Mouse (Mus musculus): ENCODE results near the gene Rundc1.
"Not testable (repeated sequence)": the region's sequence is repeated elsewhere in the genome, so short reads cannot be mapped to it uniquely, and the experiment has no call there.

Gene Rundc1

DNA sequence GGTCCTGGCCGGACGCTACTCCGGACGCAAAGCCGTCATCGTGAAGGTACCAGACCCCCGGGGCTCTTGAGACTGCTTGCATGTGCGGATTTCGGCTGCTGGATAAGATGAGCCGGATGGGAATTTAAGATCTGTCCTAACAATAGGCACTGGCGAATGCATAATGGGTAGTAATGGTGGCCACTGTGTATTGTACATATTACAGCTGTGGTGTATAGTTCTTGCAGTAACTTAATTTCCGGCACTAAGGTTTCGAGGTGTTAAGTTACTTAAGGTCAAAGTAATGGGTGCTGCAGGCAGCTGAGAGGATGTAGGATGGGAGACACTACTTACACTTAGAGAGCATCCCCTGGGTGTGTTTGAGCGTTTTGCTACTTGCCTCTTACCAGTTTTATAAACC, 17.9 kb downstream of the Rundc1 start:
- in situ Hi-C loops (cut with MboI, MseI): no loop called here

DNA sequence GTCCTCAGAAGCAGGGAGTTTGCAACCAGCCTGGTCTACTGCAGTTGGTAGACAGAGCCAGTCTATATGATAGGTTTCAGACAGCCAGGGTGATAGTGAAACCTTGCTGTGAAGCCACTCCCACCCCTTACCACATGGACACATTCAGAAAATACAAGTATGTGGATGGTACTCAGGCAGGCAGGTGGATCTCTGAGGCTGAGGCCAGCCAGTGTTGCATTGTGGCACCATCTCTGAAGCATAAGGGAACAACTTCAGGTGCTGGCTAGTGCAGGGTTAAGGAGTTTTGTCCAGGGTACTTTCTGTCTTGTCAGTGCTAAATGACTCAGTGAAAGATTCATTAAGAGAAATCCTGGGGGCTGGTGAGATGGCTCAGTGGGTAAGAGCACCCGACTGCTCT, 21.4 kb downstream of the Rundc1 start:
- in situ Hi-C loops (cut with MboI, MseI): no loop called here

GRCm38 (mm10) chr11:101446860-101447259, 22.0 kb downstream of the Rundc1 start:
- in situ Hi-C loops (cut with MboI, MseI): not testable (repeated sequence)

- in situ Hi-C loops (cut with MboI, MseI): no loop called here
These were observed 22.9 kb downstream of the Rundc1 start for GRCm38 (mm10) chr11:101447786-101448185.

DNA sequence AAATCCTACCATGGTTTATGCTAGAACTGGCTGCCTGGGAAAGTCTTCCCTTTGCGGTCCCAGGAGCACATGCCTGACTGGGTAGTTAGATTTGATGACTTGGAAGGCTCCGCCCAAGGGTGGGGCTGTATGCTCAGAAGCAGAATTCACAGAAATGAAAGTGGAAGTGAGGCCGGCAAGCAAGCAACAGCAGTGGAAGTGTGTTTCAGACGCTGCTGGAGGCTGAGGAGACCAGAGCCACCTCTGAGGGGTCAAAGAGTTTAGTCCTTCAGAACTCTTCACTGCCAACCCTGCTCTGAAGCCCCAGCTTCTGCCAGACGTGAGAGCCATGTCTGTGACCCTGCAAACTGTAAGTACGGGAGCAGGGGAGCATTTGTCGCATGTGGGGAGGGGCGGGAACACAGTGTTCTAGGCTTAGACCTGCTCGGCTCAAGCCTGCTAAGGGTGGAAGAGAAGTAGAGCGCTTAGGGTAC, 23.4 kb downstream of the Rundc1 start, which contains the start of gene Ifi35:
TSS of gene Ifi35 (plus strand) at position 134 of the 473 bp plus-strand sequence.
- in situ Hi-C loops (cut with MboI, MseI): no loop called here

DNA sequence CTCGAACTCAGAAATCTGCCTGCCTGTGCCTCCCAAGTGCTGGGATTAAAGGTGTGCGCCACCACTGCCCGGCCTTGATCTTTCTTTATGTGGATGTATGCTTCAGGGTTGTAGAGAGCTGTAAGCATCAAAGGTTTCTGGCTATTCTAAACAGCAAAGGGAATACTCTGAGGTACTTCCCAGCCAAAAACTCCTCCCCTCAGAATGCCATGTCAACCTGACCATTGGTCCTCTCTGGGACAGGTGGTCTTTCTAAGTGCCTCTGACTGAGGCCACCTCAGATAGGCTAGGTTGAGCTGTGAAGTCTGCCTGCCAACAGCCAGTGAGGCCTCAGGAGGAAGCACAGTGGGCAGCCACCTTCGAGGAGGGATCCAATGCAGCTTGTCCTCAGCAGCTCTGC, 24.0 kb downstream of the Rundc1 start:
- in situ Hi-C loops (cut with MboI, MseI): no loop called here

GRCm38 (mm10) chr11:101449596-101449995, 24.7 kb downstream of the Rundc1 start:
- in situ Hi-C loops (cut with MboI, MseI): not testable (repeated sequence)

DNA sequence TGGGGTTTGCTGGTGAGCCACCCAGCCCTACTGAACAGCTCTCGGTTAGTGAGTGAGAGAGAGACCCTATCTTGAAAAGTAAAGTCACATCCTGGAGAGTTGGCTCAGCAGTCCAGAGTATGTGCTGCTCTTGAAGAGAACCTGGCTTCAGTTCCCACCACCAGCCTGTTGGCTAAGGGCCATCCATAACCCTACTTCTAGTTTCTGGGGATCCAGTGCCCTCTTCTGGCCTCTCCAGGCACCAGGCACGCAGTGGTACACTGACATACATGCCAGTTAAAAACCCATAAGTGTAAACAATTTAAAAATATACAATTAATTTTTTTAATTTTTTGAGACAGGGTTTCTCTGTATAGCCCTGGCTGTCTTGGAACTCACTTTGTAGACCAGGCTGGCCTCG, 25.5 kb downstream of the Rundc1 start:
- in situ Hi-C loops (cut with MboI, MseI): no loop called here

DNA sequence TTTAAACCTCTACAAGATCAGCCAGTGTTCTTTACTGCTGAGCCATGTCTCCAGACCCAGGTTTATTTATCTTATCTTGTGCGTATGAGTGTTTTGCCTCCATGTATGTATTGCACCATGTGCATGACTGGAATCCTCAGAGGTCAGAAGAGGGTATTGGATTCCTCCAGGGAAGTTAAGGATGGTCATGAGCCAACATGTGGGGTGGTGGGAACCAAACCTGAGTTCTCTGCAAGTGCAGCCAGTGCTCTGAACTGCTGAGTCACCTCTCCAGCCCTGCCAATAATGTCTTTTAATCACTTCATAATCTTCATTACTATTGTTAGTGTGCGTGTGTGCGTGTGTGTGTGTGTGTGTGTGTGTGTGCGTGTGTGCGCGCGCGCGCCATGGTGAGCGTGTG, 26.7 kb downstream of the Rundc1 start:
- in situ Hi-C loops (cut with MboI, MseI): no loop called here

- in situ Hi-C loops (cut with MboI, MseI): no loop called here
These were observed 27.3 kb downstream of the Rundc1 start for GRCm38 (mm10) chr11:101452093-101452774.

DNA sequence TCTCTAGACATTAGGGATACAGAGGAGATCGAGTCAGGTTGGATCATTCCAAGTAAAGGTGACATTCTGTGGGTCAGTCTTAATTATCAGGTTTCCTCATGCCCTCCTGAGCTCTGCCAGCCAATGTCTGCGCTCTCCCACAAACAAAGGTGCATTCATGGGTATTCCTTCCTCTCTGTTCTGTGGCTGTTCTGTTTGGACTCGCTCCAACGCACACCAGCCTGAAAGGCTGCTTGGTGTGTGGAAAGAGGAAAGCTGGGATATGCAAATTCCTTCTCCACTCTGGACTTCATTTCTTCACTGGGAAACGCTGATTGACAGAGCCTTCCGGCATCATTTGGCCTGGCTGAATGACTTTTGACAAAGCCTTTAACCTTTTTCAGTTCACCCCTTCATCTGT, 29.8 kb downstream of the Rundc1 start:
- in situ Hi-C loops (cut with MboI, MseI): no loop called here

DNA sequence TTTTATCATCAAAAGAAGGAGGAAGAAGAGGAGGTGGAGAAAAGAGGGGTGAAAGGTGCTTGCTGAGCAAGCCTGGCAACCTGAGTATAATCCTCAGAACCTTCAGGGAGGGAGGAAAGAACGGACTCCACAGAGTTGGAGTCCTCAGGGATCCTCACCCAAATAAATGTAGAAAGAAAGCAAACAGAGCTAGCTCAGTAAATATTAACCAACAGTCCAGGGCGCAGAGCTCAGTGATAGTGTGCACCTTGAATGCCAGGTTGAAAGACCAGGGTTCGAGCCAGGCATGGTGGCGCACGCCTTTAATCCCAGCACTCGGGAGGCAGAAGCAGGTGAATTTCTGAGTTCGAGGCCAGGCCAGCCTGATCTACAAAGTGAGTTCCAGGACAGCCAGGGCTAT, 30.7 kb downstream of the Rundc1 start:
- in situ Hi-C loops (cut with MboI, MseI): no loop called here

DNA sequence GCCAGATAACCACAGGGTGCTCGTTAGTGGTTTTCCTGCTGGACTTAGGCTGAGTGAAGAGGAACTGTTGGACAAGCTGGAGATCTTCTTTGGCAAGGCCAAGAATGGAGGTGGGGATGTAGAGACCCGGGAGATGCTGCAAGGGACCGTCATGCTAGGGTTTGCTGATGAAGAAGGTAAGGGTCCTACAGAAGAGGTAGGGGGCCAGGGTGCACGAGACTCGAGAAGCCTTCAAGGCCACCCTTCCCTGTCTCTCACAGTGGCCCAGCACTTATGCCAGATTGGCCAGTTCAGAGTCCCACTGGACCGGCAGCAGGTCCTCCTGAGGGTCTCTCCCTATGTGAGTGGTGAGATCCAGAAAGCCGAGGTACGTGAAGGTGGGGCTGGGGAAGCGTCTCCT, 32.7 kb downstream of the Rundc1 start:
- in situ Hi-C loops (cut with MboI, MseI): no loop called here

- in situ Hi-C loops (cut with MboI, MseI): no loop called here
These were observed 33.3 kb downstream of the Rundc1 start for GRCm38 (mm10) chr11:101458217-101458616.

DNA sequence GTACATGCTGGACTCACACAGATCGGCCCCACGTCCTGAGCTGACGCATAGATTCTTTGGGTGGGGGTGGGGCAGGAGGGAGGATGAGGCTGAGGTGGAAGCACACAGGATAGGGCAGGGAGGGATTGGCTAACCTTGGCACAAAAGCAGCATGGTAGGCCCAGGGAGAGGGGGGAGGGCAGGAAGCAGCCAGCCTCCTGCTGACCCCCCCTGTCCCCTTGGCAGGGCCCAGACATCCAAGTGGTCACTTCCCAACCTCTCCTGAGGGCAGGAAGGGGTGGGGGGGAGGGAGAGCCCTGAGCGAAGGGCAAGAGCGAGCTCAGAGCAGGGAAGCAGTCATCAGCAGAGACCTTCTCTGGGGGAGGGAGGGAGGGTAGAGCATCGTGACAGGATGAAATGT, 34.8 kb downstream of the Rundc1 start:
- in situ Hi-C loops (cut with MboI, MseI): no loop called here

DNA sequence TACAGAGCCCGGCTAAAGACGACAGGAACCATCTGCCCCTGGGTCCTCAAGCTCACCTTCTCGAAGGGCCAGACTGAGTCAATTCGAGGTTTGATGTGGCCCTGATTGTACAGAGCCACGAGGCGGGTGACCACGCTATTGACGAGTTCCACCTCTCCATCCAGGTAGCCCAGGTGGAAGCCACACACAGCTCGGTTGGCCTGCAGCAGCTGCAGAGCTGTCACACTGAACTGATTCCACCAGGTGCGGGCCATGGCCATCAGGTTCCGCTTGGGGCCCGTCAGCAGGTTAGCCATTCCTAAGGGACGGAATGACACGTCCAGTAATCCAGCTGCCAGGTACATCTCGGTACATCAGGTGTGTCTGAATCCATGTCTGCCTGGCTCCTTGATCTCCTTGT, 35.4 kb downstream of the Rundc1 start:
- in situ Hi-C loops (cut with MboI, MseI): no loop called here

DNA sequence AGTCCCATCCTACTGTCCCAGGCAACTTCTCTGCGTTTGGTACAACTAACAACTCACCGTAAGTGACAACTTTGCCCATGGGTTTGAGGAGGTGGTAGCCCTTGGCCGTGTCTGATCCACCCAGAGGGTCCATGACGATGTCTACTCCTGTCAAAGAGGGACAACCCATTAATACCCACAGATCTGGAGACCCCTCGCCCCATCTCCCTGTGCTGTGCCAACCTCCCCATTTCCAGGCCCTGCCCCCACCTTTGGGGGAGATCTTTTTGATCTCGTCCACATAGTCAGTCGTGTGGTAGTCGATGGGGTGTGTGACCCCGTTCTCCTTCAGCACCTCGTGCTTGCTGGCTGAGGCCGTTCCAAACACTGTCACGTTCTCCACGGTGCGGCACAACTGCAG, 37.3 kb downstream of the Rundc1 start:
- in situ Hi-C loops (cut with MboI, MseI): no loop called here

GRCm38 (mm10) chr11:101462583-101463440, 37.9 kb downstream of the Rundc1 start:
- in situ Hi-C loops (cut with MboI, MseI): no loop called here

- in situ Hi-C loops (cut with MboI, MseI): no loop called here
These were observed 39.6 kb downstream of the Rundc1 start, which contains the start of gene Rnd2 for GRCm38 (mm10) chr11:101464211-101465100. Gene Rnd2, plus strand, starts transcription at chr11:101464999.

DNA sequence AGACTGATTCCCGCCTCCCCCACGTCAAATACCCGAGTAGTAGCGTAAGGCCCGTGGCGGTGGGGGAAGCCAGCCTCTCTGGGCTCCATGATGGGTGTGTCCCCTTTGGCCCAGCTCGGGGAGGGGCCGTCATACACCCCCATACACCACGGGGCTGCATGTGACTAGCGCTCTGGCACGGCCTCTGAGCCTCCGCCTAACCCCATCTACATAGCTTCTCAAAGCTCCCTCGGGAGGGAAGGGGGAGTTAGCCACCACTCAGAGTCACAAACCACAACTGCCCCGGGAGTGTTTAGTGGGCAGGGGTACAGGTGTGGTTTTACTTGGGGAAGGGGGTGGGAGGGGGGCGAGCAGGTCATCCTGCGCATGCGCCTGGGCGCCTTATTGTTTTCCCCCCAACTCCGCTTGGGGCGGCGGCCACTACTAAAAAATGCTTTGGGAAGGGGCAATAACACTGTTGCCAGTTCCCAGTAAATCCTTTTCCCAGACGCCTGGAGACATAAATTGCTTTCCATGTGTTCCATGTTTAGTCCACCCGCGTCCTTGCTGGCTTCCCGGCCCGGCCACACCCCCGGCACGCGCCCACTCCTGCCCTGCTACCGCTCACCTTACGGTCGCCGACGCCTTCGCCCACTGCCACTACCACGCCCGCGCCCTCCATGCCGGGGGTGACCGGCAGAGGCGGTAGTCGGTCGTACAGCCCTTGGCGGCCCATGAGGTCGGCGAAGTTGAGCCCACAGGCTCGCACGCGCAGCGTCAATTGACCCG, 40.4 kb downstream of the Rundc1 start:
- in situ Hi-C loops (cut with MboI, MseI): no loop called here

Measured in T-helper 1 cell (primary cell).